In the genomic region with DNA sequence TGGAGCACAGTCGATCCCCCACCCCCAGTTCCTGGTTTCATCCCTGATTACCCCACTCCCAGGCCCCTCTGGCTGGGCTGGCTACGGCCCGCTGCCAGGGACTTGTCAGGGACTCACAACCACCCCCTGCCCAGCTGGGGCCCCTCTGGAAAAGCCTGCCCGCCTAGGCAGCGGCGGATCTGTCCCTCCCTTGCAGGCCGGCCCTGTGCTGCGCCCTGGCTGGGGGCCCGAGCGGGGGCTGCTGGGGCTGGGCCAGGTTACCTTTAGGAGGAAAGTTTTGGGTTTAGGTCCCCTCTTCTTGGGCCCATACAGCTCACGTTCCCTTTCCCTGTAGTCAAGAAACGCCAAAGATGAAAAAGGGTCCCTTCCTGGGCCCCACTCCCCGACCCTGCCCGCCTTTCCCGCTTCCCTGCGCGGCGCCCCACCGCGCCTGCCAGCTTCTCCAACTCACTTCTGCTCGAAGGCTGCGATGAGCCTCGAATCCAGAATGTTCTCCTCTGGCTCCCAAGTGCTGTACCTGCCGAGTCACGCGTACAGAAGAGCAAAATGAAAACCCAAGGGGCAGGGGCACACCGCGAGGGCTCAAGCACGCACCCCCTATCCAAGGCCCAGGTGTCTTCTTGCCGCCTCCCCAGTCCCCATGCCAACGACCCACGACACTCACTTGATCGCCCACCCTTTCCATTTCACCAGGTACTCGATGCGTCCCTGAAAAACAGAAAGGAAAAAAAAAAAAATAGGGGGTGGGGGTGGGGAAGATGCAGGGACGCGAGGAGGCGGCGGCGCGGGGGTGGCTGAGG, we compare ENCODE assay signal across 8 mouse cellular contexts. TPM values are rescaled to one million over a fixed set of nuclear protein-coding genes. Genes with fewer than 3 reads are reported as not detected.
A peak's percentile ranks its signal among the peaks of the same experiment; 100 is the strongest.
DNase-seq lines count a peak whose midpoint lies in the region; ATAC-seq and TF ChIP-seq lines count a peak whose summit lies in the region.

No protein-coding gene starts in this region.

- H3K27ac ChIP-seq in forebrain, postnatal 0 days (ENCODE audit: low read depth, low read length): peak overlapping the region; percentile 97
- H3K27ac ChIP-seq in stomach, embryonic 15.5 days: peak overlapping the region; percentile 88

- peaks cover 10% of the 10 kb centered on the region for H3K36me3 ChIP-seq in forebrain, postnatal 0 days (ENCODE audit: insufficient read depth)
- H3K36me3 ChIP-seq in stomach, embryonic 15.5 days: peaks cover 5% of the 10 kb centered on the region

- no peaks in the 10 kb centered on the region for H3K27me3 ChIP-seq in forebrain, postnatal 0 days (ENCODE audit: insufficient read depth, low read length)
- H3K27me3 ChIP-seq in stomach, embryonic 15.5 days (replicated peaks): no peaks in the 10 kb centered on the region

- no peak; the same call in 1 of the 2 replicates for ATAC-seq in cerebellum, adult (ENCODE audit: insufficient number of reproducible peaks, low FRiP score, low TSS enrichment)
- no peak; the same call in 1 of the 2 replicates for ATAC-seq in forebrain, postnatal 0 days
- ATAC-seq in stomach, embryonic 15.5 days (ENCODE audit: insufficient read depth, low FRiP score, low read depth): peak; percentile 3; the same call in 1 of the 2 replicates

- H3K4me2 ChIP-seq in forebrain, postnatal 0 days (ENCODE audit: low read depth): peak overlapping the region; percentile 98
- peak overlapping the region; percentile 72 for H3K4me2 ChIP-seq in stomach, embryonic 15.5 days

- H3K4me1 ChIP-seq in forebrain, postnatal 0 days (ENCODE audit: insufficient read depth): peaks cover 16% of the 10 kb centered on the region
- H3K4me1 ChIP-seq in stomach, embryonic 15.5 days: peaks cover 36% of the 10 kb centered on the region

- under 1% methylated on average over 35 of the region's 41 CpGs for WGBS in forebrain, postnatal 0 days
- WGBS in stomach, embryonic 15.5 days: under 1% methylated on average over 41 of the region's 41 CpGs

- H3K9ac ChIP-seq in forebrain, postnatal 0 days: peak overlapping the region; percentile 88
- peak overlapping the region; percentile 92 for H3K9ac ChIP-seq in stomach, embryonic 15.5 days

- peak; percentile 59 for DNase-seq in cerebellum, adult 11 months
- peak; percentile 59 for DNase-seq in 3134 (ENCODE audit: extremely low read depth, insufficient read length, low spot score)
- DNase-seq in cerebellum, adult 11-12 months: peak; percentile 76
- DNase-seq in forebrain, postnatal 0 days: peak; percentile 39
- DNase-seq in kidney, postnatal 14 days: peak; percentile 40
- DNase-seq in lung, postnatal 4 days: peak; percentile 49 to 79

- no peaks in the 10 kb centered on the region for H3K9me3 ChIP-seq in forebrain, postnatal 0 days (ENCODE audit: low read length)
- H3K9me3 ChIP-seq in stomach, embryonic 15.5 days: no peaks in the 10 kb centered on the region

- H3K4me3 ChIP-seq in forebrain, postnatal 0 days (ENCODE audit: low read depth, low read length): peak overlapping the region; percentile 75
- H3K4me3 ChIP-seq in stomach, embryonic 15.5 days (replicated peaks): peak overlapping the region; percentile 69

- no peak for TF ChIP-seq CTCF in forebrain, postnatal 0 days (IDR thresholded peaks at IDR 0.05; ENCODE audit: low read depth)

RNA-seq across cellular contexts. Expression of a gene that starts 0.6 kb away (rescaled TPM):
- total RNA-seq in forebrain, postnatal 0 days (2014; rRNA removed): 9.0 and 18.6 TPM in 2 replicates
- 3.7 and 4.0 TPM in 2 replicates for polyA plus RNA-seq in forebrain, postnatal 0 days (2015; fragmentation: Nextera tagmentation; extraction: Ambion mirVana)
- not detected in 2 replicates for polyA plus RNA-seq in stomach, embryonic 15.5 days (2015; fragmentation: Nextera tagmentation; extraction: Ambion mirVana)

RNA-seq across cellular contexts. Expression of a gene that starts 1.0 kb away (rescaled TPM):
- total RNA-seq in forebrain, postnatal 0 days (2014; rRNA removed): 69.1 and 86.8 TPM in 2 replicates
- polyA plus RNA-seq in forebrain, postnatal 0 days (2015; fragmentation: Nextera tagmentation; extraction: Ambion mirVana): 27.5 and 53.8 TPM in 2 replicates
- 62.6 and 68.0 TPM in 2 replicates for polyA plus RNA-seq in stomach, embryonic 15.5 days (2015; fragmentation: Nextera tagmentation; extraction: Ambion mirVana)

RNA-seq across cellular contexts. Expression of a gene that starts 28.9 kb away (rescaled TPM):
- total RNA-seq in forebrain, postnatal 0 days (2014; rRNA removed): 129 and 184 TPM in 2 replicates
- polyA plus RNA-seq in forebrain, postnatal 0 days (2015; fragmentation: Nextera tagmentation; extraction: Ambion mirVana): 41.9 and 87.3 TPM in 2 replicates
- polyA plus RNA-seq in stomach, embryonic 15.5 days (2015; fragmentation: Nextera tagmentation; extraction: Ambion mirVana): 4.5 and 4.8 TPM in 2 replicates

RNA-seq across cellular contexts. Expression of a gene that starts 55.8 kb away (rescaled TPM):
- total RNA-seq in forebrain, postnatal 0 days (2014; rRNA removed): 58.3 and 59.2 TPM in 2 replicates
- 81.5 and 94.5 TPM in 2 replicates for polyA plus RNA-seq in forebrain, postnatal 0 days (2015; fragmentation: Nextera tagmentation; extraction: Ambion mirVana)
- 44.4 and 50.4 TPM in 2 replicates for polyA plus RNA-seq in stomach, embryonic 15.5 days (2015; fragmentation: Nextera tagmentation; extraction: Ambion mirVana)

RNA-seq across cellular contexts. Expression of a gene that starts 58.0 kb away (rescaled TPM):
- 4.0 and 5.3 TPM in 2 replicates for total RNA-seq in forebrain, postnatal 0 days (2014; rRNA removed)
- 3.1 and 3.6 TPM in 2 replicates for polyA plus RNA-seq in forebrain, postnatal 0 days (2015; fragmentation: Nextera tagmentation; extraction: Ambion mirVana)
- polyA plus RNA-seq in stomach, embryonic 15.5 days (2015; fragmentation: Nextera tagmentation; extraction: Ambion mirVana): 22.4 and 26.5 TPM in 2 replicates
